Mouse (Mus musculus): Measurements from ENCODE around the gene Slc2a5. TPM values are rescaled to one million over a fixed set of nuclear protein-coding genes. Genes with fewer than 3 reads are reported as not detected.

Slc2a5 gene
- polyA plus RNA-seq (2015; fragmentation: Nextera tagmentation; extraction: Ambion mirVana): 8.1 and 9.3 TPM in 2 replicates

GRCm38 (mm10) chr4:150119055-150119454 lies at the start of gene Slc2a5:
Gene Slc2a5 (plus strand): TSS chr4:150119283.
- no peak within 1 kb of the TSS for H3K4me3 ChIP-seq (replicated peaks; ENCODE audit: low read depth, low read length)
- peak within 1 kb of the TSS; percentile 34 for H3K4me2 ChIP-seq (ENCODE audit: low read length)
- peaks cover 7% of the 10 kb centered on the region; the same call in 1 of the 2 replicates for H3K4me1 ChIP-seq (replicated peaks; ENCODE audit: insufficient read depth, low read length)
- no peak within 1 kb of the TSS for H3K9ac ChIP-seq (ENCODE audit: low read depth, low read length)
- peak within 1 kb of the TSS; percentile 27; the same call in 1 of the 2 replicates for H3K27ac ChIP-seq
- 7% methylated on average over 15 of the region's 15 CpGs for WGBS
- no peak for TF ChIP-seq CTCF (IDR thresholded peaks at IDR 0.05; ENCODE audit: low read depth)
- H3K27me3 ChIP-seq (ENCODE audit: insufficient read depth, low read length): no peaks in the 10 kb centered on the region
- H3K9me3 ChIP-seq (replicated peaks; ENCODE audit: low read length): no peaks in the 10 kb centered on the region
- peak; percentile 51 for DNase-seq (ENCODE audit: low spot score)
- ATAC-seq (replicated peaks; ENCODE audit: low FRiP score, low read depth): no peak
- no peaks in the 10 kb centered on the region for H3K36me3 ChIP-seq (ENCODE audit: insufficient read depth, low read length)

GRCm38 (mm10) chr4:150070136-150070535 lies 48.9 kb upstream of the Slc2a5 start:
- DNase-seq (ENCODE audit: low spot score): peak; percentile 64
- Histone ChIP-seq H3K4me3 (replicated peaks; ENCODE audit: low read depth, low read length) (no peak overlapping the region), H3K9ac (ENCODE audit: low read depth, low read length) (no peak overlapping the region), H3K4me1 (replicated peaks; ENCODE audit: insufficient read depth, low read length) (no peaks in the 10 kb centered on the region), H3K27ac (0 out of 2 replicates have a peak overlapping the region, but pooled peaks have one; percentile 36), H3K9me3 (replicated peaks; ENCODE audit: low read length) (no peaks in the 10 kb centered on the region), H3K4me2 (ENCODE audit: low read length) (no peak overlapping the region), H3K27me3 (ENCODE audit: insufficient read depth, low read length) (no peaks in the 10 kb centered on the region), H3K36me3 (ENCODE audit: insufficient read depth, low read length) (no peaks in the 10 kb centered on the region)
- peak; percentile 91 for ATAC-seq (replicated peaks; ENCODE audit: low FRiP score, low read depth)
- TF ChIP-seq CTCF (IDR thresholded peaks at IDR 0.05; ENCODE audit: low read depth): no peak
- WGBS: 14% methylated on average over 8 of the region's 8 CpGs

- no peak for ATAC-seq (replicated peaks; ENCODE audit: low FRiP score, low read depth)
- WGBS: 63% methylated on average over 15 of the region's 15 CpGs
Measured at GRCm38 (mm10) chr4:150072416-150073101, 46.5 kb upstream of the Slc2a5 start.

GRCm38 (mm10) chr4:150073102-150073473 lies 46.0 kb upstream of the Slc2a5 start:
- H3K4me1 ChIP-seq (replicated peaks; ENCODE audit: insufficient read depth, low read length): no peaks in the 10 kb centered on the region
- peak; percentile 87 for TF ChIP-seq CTCF (IDR thresholded peaks at IDR 0.05; ENCODE audit: low read depth)
- H3K36me3 ChIP-seq (ENCODE audit: insufficient read depth, low read length): no peaks in the 10 kb centered on the region
- H3K4me2 ChIP-seq (ENCODE audit: low read length): no peak overlapping the region
- ATAC-seq (replicated peaks; ENCODE audit: low FRiP score, low read depth): no peak
- no peak overlapping the region for H3K4me3 ChIP-seq (replicated peaks; ENCODE audit: low read depth, low read length)
- H3K27ac ChIP-seq: no peak overlapping the region
- no peaks in the 10 kb centered on the region for H3K27me3 ChIP-seq (ENCODE audit: insufficient read depth, low read length)
- no peak overlapping the region for H3K9ac ChIP-seq (ENCODE audit: low read depth, low read length)
- WGBS: 11% methylated on average over 8 of the region's 8 CpGs
- DNase-seq (ENCODE audit: low spot score): peak; percentile 65
- no peaks in the 10 kb centered on the region for H3K9me3 ChIP-seq (replicated peaks; ENCODE audit: low read length)

More at GRCm38 (mm10) chr4:150072416-150073101, 46.5 kb upstream of the Slc2a5 start:
- H3K4me3 ChIP-seq (replicated peaks; ENCODE audit: low read depth, low read length): no peak overlapping the region
- no peak overlapping the region for H3K9ac ChIP-seq (ENCODE audit: low read depth, low read length)
- no peaks in the 10 kb centered on the region for H3K27me3 ChIP-seq (ENCODE audit: insufficient read depth, low read length)
- H3K9me3 ChIP-seq (replicated peaks; ENCODE audit: low read length): no peaks in the 10 kb centered on the region
- no peak for DNase-seq (ENCODE audit: low spot score)
- H3K27ac ChIP-seq: no peak overlapping the region
- TF ChIP-seq CTCF (IDR thresholded peaks at IDR 0.05; ENCODE audit: low read depth): no peak
- H3K4me2 ChIP-seq (ENCODE audit: low read length): no peak overlapping the region
- H3K36me3 ChIP-seq (ENCODE audit: insufficient read depth, low read length): no peaks in the 10 kb centered on the region
- H3K4me1 ChIP-seq (replicated peaks; ENCODE audit: insufficient read depth, low read length): no peaks in the 10 kb centered on the region

- Histone ChIP-seq H3K27me3 (ENCODE audit: insufficient read depth, low read length) (no peaks in the 10 kb centered on the region), H3K27ac (no peak overlapping the region), H3K4me1 (replicated peaks; ENCODE audit: insufficient read depth, low read length) (no peaks in the 10 kb centered on the region), H3K9ac (ENCODE audit: low read depth, low read length) (no peak overlapping the region), H3K9me3 (replicated peaks; ENCODE audit: low read length) (no peaks in the 10 kb centered on the region), H3K4me3 (replicated peaks; ENCODE audit: low read depth, low read length) (no peak overlapping the region), H3K36me3 (ENCODE audit: insufficient read depth, low read length) (no peaks in the 10 kb centered on the region), H3K4me2 (ENCODE audit: low read length) (no peak overlapping the region)
- TF ChIP-seq CTCF (IDR thresholded peaks at IDR 0.05; ENCODE audit: low read depth): no peak
- ATAC-seq (replicated peaks; ENCODE audit: low FRiP score, low read depth) (no peak), DNase-seq (ENCODE audit: low spot score) (no peak)
- WGBS: 82% methylated on average over 7 of the region's 7 CpGs
Measured at GRCm38 (mm10) chr4:150075350-150075749, 43.7 kb upstream of the Slc2a5 start.

- no peak for TF ChIP-seq CTCF (IDR thresholded peaks at IDR 0.05; ENCODE audit: low read depth)
- WGBS: 46% methylated on average over 18 of the region's 18 CpGs
- ATAC-seq (replicated peaks; ENCODE audit: low FRiP score, low read depth): no peak
- no peak overlapping the region for H3K4me2 ChIP-seq (ENCODE audit: low read length)
- H3K4me3 ChIP-seq (replicated peaks; ENCODE audit: low read depth, low read length): no peak overlapping the region
- no peaks in the 10 kb centered on the region for H3K4me1 ChIP-seq (replicated peaks; ENCODE audit: insufficient read depth, low read length)
- H3K27ac ChIP-seq: no peak overlapping the region
- DNase-seq (ENCODE audit: low spot score): no peak
- H3K9ac ChIP-seq (ENCODE audit: low read depth, low read length): no peak overlapping the region
- H3K36me3 ChIP-seq (ENCODE audit: insufficient read depth, low read length): no peaks in the 10 kb centered on the region
- H3K27me3 ChIP-seq (ENCODE audit: insufficient read depth, low read length): no peaks in the 10 kb centered on the region
- H3K9me3 ChIP-seq (replicated peaks; ENCODE audit: low read length): no peaks in the 10 kb centered on the region
Measured at GRCm38 (mm10) chr4:150076147-150076546, 42.9 kb upstream of the Slc2a5 start.

Data from kidney, postnatal 0 days (tissue).